Mouse (Mus musculus): ENCODE data around the gene Pex11b. TPM values are rescaled to one million over a fixed set of nuclear protein-coding genes. Genes with fewer than 3 reads are reported as not detected.

The Pex11b gene
- total RNA-seq (2023), result 29.4 TPM

DNA sequence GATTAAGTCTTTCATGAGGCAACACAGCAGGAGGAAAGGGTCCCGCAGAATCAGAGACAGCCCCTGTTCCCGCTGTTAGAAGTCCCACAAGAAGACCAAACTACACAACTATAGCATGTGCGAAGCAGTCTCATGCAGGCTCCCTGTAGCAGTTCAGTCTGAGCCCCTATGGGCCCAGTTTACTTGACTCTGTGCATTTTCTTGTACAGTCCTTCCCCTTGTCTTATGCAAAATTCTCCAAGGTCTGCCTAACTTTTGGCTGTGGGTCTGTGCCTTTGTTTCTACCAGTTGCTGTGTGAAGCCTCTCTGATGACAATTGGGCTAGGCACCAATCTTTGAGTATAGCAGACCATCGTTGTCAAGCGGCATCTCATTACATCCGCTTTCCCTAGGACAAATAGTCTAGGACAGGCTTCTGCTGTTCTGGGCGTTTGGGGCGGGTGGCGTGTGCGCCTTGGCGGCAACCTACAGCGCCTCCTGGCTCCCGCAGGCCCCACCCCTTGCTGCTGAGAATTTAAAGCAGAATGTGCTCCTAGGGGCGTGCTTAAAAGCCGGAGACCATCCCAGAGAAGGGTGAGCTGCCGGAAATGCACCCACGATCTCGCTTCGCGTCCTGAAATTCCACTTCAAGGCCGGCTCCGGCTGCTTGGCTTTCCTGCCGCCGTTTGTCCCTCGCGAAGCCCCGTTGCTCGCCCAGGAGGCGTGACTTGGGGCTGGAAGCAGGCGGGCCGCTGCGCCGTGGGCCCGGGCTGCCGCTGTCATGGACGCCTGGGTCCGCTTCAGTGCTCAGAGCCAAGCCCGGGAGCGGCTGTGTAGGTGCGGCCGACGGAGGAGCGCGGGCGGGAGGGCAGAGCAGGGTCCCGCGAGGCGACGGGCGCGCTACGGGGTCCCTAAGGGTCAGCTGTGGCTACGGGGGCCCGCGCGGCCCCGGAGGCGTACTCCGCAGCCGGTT is at the start of gene Pex11b, which contains the start of gene Gm42957:
Pex11b (plus strand) TSS at position 449 of the 952 bp plus-strand sequence.
Gm42957 (plus strand) TSS at position 547 of the 952 bp plus-strand sequence.

GRCm38 (mm10) chr3:96593790-96594560 is 41.2 kb upstream of the Pex11b start, which contains the start of gene Polr3gl:
Gene Polr3gl, minus strand, starts transcription at chr3:96594181.

DNA sequence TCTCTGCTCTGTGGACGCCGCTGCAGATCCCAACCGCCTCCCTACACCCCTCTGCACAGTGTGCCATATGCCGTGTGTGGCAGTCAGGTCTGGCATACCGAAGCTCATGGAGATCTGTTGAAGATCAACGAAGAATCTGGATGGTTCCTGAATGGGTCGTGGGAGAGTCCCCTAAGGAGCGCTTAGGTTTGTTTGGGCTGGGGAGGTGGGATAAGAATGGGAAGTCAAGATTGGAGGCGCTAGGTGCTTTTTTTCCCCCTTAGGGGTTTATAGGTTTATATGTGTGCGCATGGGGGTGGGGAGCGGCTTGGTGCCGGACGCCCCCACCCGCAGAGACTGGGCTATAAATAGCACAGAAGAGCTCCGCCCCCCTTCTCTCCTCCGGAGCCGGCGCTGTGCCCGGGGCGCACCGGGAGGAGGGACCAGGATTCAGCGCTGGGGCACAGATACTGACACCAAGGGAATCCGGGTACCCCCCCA is 38.9 kb upstream of the Pex11b start, which contains the start of gene Ankrd34a:
Ankrd34a (plus strand) TSS at position 409 of the 480 bp plus-strand sequence.

GRCm38 (mm10) chr3:96600639-96601250 is 34.4 kb upstream of the Pex11b start, which contains the start of gene Lix1l:
Gene Lix1l, plus strand, starts transcription at chr3:96601149.

GRCm38 (mm10) chr3:96629729-96630600 is 5.2 kb upstream of the Pex11b start, which contains the start of gene Rbm8a:
Gene Rbm8a, plus strand, starts transcription at chr3:96629933.

DNA sequence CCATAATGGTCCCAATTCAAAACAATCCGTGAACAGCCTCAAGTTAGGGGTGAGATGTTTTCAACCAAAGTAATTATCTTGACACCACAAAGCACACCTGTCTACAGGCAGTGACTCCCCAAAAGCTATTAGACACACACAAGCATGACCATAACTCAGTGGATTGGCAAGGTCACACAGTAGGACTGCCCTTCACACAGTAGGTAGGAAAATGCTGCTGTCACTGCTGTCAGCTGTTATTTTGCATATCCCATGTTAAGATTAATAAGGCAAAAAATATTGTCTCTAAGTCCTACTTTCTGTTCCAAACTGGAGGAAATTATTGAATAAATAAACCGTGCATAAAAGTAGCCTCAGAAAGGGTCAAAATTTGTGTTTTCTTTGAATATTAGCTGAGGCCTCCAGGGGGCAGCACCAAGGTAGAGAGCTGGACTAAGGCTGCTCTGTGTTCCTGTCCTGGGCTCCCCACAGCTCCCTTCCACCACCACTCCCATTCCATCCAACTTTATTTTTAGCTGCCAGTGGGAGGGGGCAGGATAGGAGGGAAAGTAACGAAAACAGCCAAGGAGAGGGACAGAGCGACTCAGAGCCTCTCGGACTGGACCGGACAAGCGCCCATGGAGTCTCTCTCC is 10.0 kb downstream of the Pex11b start, which contains the start of gene Itga10:
Itga10 (plus strand) TSS at position 567 of the 632 bp plus-strand sequence.

GRCm38 (mm10) chr3:96669727-96670468 is 34.7 kb downstream of the Pex11b start, which contains the start of gene Ankrd35:
Gene Ankrd35, plus strand, starts transcription at chr3:96670131.

Other genes starting within 250 kb of the Pex11b start
- not detected for gene BC107364, start 183.1 kb upstream of the Pex11b start, total RNA-seq (2023)
- gene Hfe2, start 110.2 kb upstream of the Pex11b start, total RNA-seq (2023), result not detected
- 652 TPM for gene Txnip, start 77.4 kb upstream of the Pex11b start, total RNA-seq (2023)
- gene Gm16253, start 58.4 kb upstream of the Pex11b start, total RNA-seq (2023), result not detected
- gene Polr3gl, start 41.2 kb upstream of the Pex11b start, total RNA-seq (2023), result 33.5 TPM
- gene Ankrd34a, start 38.7 kb upstream of the Pex11b start, total RNA-seq (2023), result not detected
- 0.44 TPM for gene Lix1l, start 34.2 kb upstream of the Pex11b start, total RNA-seq (2023)
- gene Rbm8a, start 5.4 kb upstream of the Pex11b start, total RNA-seq (2023), result 83.5 TPM
- 0.21 TPM for gene Gm42957, start 98 bp downstream of the Pex11b start, total RNA-seq (2023)
- 3.3 TPM for gene Itga10, start 10.2 kb downstream of the Pex11b start, total RNA-seq (2023)
- not detected for gene Ankrd35, start 34.8 kb downstream of the Pex11b start, total RNA-seq (2023)
- 14.2 TPM for gene Pias3, start 61.0 kb downstream of the Pex11b start, total RNA-seq (2023)
- 0.97 TPM for gene Nudt17, start 73.2 kb downstream of the Pex11b start, total RNA-seq (2023)
- gene Polr3c, start 92.3 kb downstream of the Pex11b start, total RNA-seq (2023), result 58.2 TPM
- 48.9 TPM for gene Rnf115, start 92.3 kb downstream of the Pex11b start, total RNA-seq (2023)
- gene Pdzk1, start 193.9 kb downstream of the Pex11b start, total RNA-seq (2023), result not detected
- gene Cd160, start 194.0 kb downstream of the Pex11b start, total RNA-seq (2023), result 2.1 TPM

All from CD4-positive naive resting alpha-beta T cell, adult 76 days (primary cell).